Mouse (Mus musculus) liver, postnatal 0 days (tissue): ENCODE results near the gene Fbxw5.

Experiments
- CTCF ChIP-seq: sonication (generic); IDR thresholded peaks from 2 replicates; pipeline ENCODE4 v1.5.1; 2016; ENCODE audit warnings: antibody characterized with exemption, low read depth
- EP300 ChIP-seq: IDR thresholded peaks from 2 replicates; pipeline ENCODE4 v1.6.1; 2016; ENCODE audit warnings: antibody characterized with exemption, low read depth, mild to moderate bottlenecking

GRCm38 (mm10) chr2:25450853-25451647 lies 49.5 kb upstream of the Fbxw5 start:
- no peak for TF ChIP-seq EP300
- no peak for TF ChIP-seq CTCF
